Mouse (Mus musculus) intestine, embryonic 14.5 days (tissue): Measurements from ENCODE around the gene Gm17651. TPM values are rescaled to one million over a fixed set of nuclear protein-coding genes. Genes with fewer than 3 reads are reported as not detected.

Experiments
- ATAC-seq: fragments of 200-750 bp; cut with Nextera tagmentation; replicated peaks from 2 replicates; pipeline ENCODE4 v1.8.0; 2017; ENCODE audit warnings: low read depth, moderate number of reproducible peaks, moderate TSS enrichment, moderate library complexity; ENCODE audit not compliant: low FRiP score, low TSS enrichment
- DNase-seq: peaks from one replicate; pipeline ENCODE4 v3.0.0-alpha.2; 2018; ENCODE audit warnings: low spot score
- H3K27ac ChIP-seq: fragments of 300-500 bp; sonication (generic); 2 replicates; pipeline ENCODE4 v1.5.1; 2014; ENCODE audit warnings: low read depth, mild to moderate bottlenecking, control low read depth
- H3K27me3 ChIP-seq: fragments of 300-500 bp; sonication (generic); replicated peaks from 2 replicates; pipeline ENCODE4 v1.6.1; 2014; ENCODE audit warnings: low read length, control low read depth; ENCODE audit not compliant: control insufficient read depth, insufficient read depth
- H3K36me3 ChIP-seq: fragments of 300-500 bp; sonication (generic); 2 replicates; pipeline ENCODE4 v1.6.1; 2014; ENCODE audit warnings: low read length, control low read depth; ENCODE audit not compliant: control insufficient read depth, insufficient read depth
- H3K4me1 ChIP-seq: fragments of 300-500 bp; sonication (generic); replicated peaks from 2 replicates; pipeline ENCODE4 v1.6.1; 2014; ENCODE audit warnings: low read length, control low read depth, mixed read lengths; ENCODE audit not compliant: control insufficient read depth, insufficient read depth
- H3K4me2 ChIP-seq: fragments of 300-500 bp; sonication (generic); 2 replicates; pipeline ENCODE4 v1.6.1; 2014; ENCODE audit warnings: low read length
- H3K4me3 ChIP-seq: fragments of 300-500 bp; sonication (generic); 2 replicates; pipeline ENCODE4 v1.5.1; 2014; ENCODE audit warnings: low read depth, low read length, control low read depth, mixed read lengths
- H3K9ac ChIP-seq: fragments of 300-500 bp; sonication (generic); 2 replicates; pipeline ENCODE4 v1.6.1; 2014; ENCODE audit warnings: mild to moderate bottlenecking, low read length
- H3K9me3 ChIP-seq: fragments of 300-500 bp; sonication (generic); 2 replicates; pipeline ENCODE4 v1.6.1; 2016; ENCODE audit warnings: low read length, control low read depth; ENCODE audit not compliant: control insufficient read depth
- WGBS: fragments of 180-500 bp; shearing (Covaris S2); extraction: QIAGEN DNeasy Blood & Tissue Kit; methylation state at CpG from one replicate; pipeline ENCODE4 v1.1.7; 2014; 5-methylcytosine and 5-hydroxymethylcytosine counted together
- polyA plus RNA-seq: library from polyadenylated mRNA; unstranded; fragments of >200 nt; fragmentation: Nextera tagmentation; extraction: Ambion mirVana; gene quantifications from 2 replicates; pipeline ENCODE4 v1.2.1, GENCODE M21; 2014

The Gm17651 gene
- polyA plus RNA-seq, 1 experiment from 2014 or later, result not detected

- peaks cover 73% of the 10 kb centered on the region for H3K36me3 ChIP-seq
- no peak overlapping the region for H3K27ac ChIP-seq
- no peak overlapping the region for H3K9ac ChIP-seq
- WGBS, result 46% methylated on average over 8 of the region's 8 CpGs
- H3K4me1 ChIP-seq, result peaks cover 5% of the 10 kb centered on the region; the same call in 1 of the 2 replicates
- no peak for DNase-seq
- no peak for ATAC-seq
- H3K4me2 ChIP-seq, result no peak overlapping the region
- H3K4me3 ChIP-seq, result no peak overlapping the region
- H3K27me3 ChIP-seq, result no peaks in the 10 kb centered on the region
- no peaks in the 10 kb centered on the region for H3K9me3 ChIP-seq
These were observed 8.3 kb downstream of the Gm17651 start for GRCm38 (mm10) chr3:97666154-97666553.

- no peak overlapping the region for H3K4me2 ChIP-seq
- no peaks in the 10 kb centered on the region for H3K27me3 ChIP-seq
- peaks cover 6% of the 10 kb centered on the region; the same call in 1 of the 2 replicates for H3K4me1 ChIP-seq
- WGBS, result 57% methylated on average over 9 of the region's 9 CpGs
- H3K36me3 ChIP-seq, result peaks cover 67% of the 10 kb centered on the region
- no peak overlapping the region for H3K4me3 ChIP-seq
- no peak overlapping the region for H3K27ac ChIP-seq
- DNase-seq, result no peak
- H3K9ac ChIP-seq, result no peak overlapping the region
- ATAC-seq, result no peak
- H3K9me3 ChIP-seq, result no peaks in the 10 kb centered on the region
These were observed 9.0 kb downstream of the Gm17651 start for GRCm38 (mm10) chr3:97665525-97665924.

- H3K27ac ChIP-seq, result no peak overlapping the region
- WGBS, result 49% methylated on average over 8 of the region's 8 CpGs
- H3K4me2 ChIP-seq, result no peak overlapping the region
- H3K9me3 ChIP-seq, result no peaks in the 10 kb centered on the region
- no peak overlapping the region for H3K4me3 ChIP-seq
- no peak overlapping the region for H3K9ac ChIP-seq
- no peaks in the 10 kb centered on the region for H3K27me3 ChIP-seq
- no peak for ATAC-seq
- no peak for DNase-seq
- peaks cover 15% of the 10 kb centered on the region; the same call in 1 of the 2 replicates for H3K4me1 ChIP-seq
- peaks cover 25% of the 10 kb centered on the region for H3K36me3 ChIP-seq
These were observed 13.3 kb downstream of the Gm17651 start for GRCm38 (mm10) chr3:97661206-97661605.

GRCm38 (mm10) chr3:97659746-97660145 is 14.7 kb downstream of the Gm17651 start:
- Histone ChIP-seq H3K4me2 (peak overlapping the region; percentile 59; the same call in 1 of the 2 replicates), H3K4me3 (no peak overlapping the region; the same call in 1 of the 2 replicates), H3K9ac (no peak overlapping the region), H3K9me3 (0 out of 2 replicates have a peak, but pooled peaks cover 1% of the 10 kb centered on the region), H3K36me3 (peaks cover 21% of the 10 kb centered on the region), H3K4me1 (peaks cover 15% of the 10 kb centered on the region; the same call in 1 of the 2 replicates), H3K27ac (no peak overlapping the region), H3K27me3 (no peaks in the 10 kb centered on the region)
- ATAC-seq (no peak), DNase-seq (no peak)
- WGBS, result 87% methylated on average over 7 of the region's 7 CpGs

GRCm38 (mm10) chr3:97658426-97659193 is 15.9 kb downstream of the Gm17651 start:
- Histone ChIP-seq H3K27me3 (no peaks in the 10 kb centered on the region), H3K9me3 (0 out of 2 replicates have a peak, but pooled peaks cover 3% of the 10 kb centered on the region), H3K36me3 (peaks cover 11% of the 10 kb centered on the region), H3K4me1 (peaks cover 15% of the 10 kb centered on the region; the same call in 1 of the 2 replicates), H3K9ac (peak overlapping the region; percentile 58), H3K27ac (no peak overlapping the region; the same call in 1 of the 2 replicates), H3K4me2 (peak overlapping the region; percentile 59), H3K4me3 (peak overlapping the region; percentile 84)
- ATAC-seq (peak; percentile 84), DNase-seq (no peak)
- WGBS, result under 1% methylated on average over 46 of the region's 50 CpGs

- 2% methylated on average over 50 of the region's 51 CpGs for WGBS
- peaks cover 7% of the 10 kb centered on the region for H3K36me3 ChIP-seq
- H3K4me3 ChIP-seq, result peak within 1 kb of the TSS; percentile 84
- DNase-seq, result peak; percentile 100
- ATAC-seq, result peak; percentile 96
- peaks cover 15% of the 10 kb centered on the region; the same call in 1 of the 2 replicates for H3K4me1 ChIP-seq
- H3K4me2 ChIP-seq, result peak within 1 kb of the TSS; percentile 59
- no peaks in the 10 kb centered on the region for H3K27me3 ChIP-seq
- H3K9me3 ChIP-seq, result 0 out of 2 replicates have a peak, but pooled peaks cover 3% of the 10 kb centered on the region
- H3K9ac ChIP-seq, result peak within 1 kb of the TSS; percentile 58
- H3K27ac ChIP-seq, result no peak within 1 kb of the TSS; the same call in 1 of the 2 replicates
These were observed 16.7 kb downstream of the Gm17651 start, which contains the start of gene Prkab2 for GRCm38 (mm10) chr3:97657655-97658411. Gene Prkab2, plus strand, starts transcription at chr3:97658193.

GRCm38 (mm10) chr3:97654901-97655300 is 19.6 kb downstream of the Gm17651 start:
- no peak overlapping the region for H3K27ac ChIP-seq
- no peak for ATAC-seq
- 84% methylated on average over 8 of the region's 8 CpGs for WGBS
- no peak overlapping the region for H3K4me2 ChIP-seq
- H3K4me1 ChIP-seq, result peaks cover 11% of the 10 kb centered on the region; the same call in 1 of the 2 replicates
- no peak overlapping the region for H3K9ac ChIP-seq
- H3K4me3 ChIP-seq, result no peak overlapping the region
- no peaks in the 10 kb centered on the region for H3K36me3 ChIP-seq
- 0 out of 2 replicates have a peak, but pooled peaks cover 3% of the 10 kb centered on the region for H3K9me3 ChIP-seq
- no peak for DNase-seq
- no peaks in the 10 kb centered on the region for H3K27me3 ChIP-seq

- WGBS, result 89% methylated on average over 5 of the region's 5 CpGs
- H3K4me3 ChIP-seq, result no peak overlapping the region
These were observed 20.7 kb downstream of the Gm17651 start for GRCm38 (mm10) chr3:97653781-97654180.

More at GRCm38 (mm10) chr3:97653781-97654180, 20.7 kb downstream of the Gm17651 start:
- Histone ChIP-seq H3K36me3 (no peaks in the 10 kb centered on the region), H3K9ac (no peak overlapping the region), H3K4me2 (no peak overlapping the region), H3K9me3 (0 out of 2 replicates have a peak, but pooled peaks cover 3% of the 10 kb centered on the region), H3K27ac (no peak overlapping the region), H3K4me1 (peaks cover 3% of the 10 kb centered on the region; the same call in 1 of the 2 replicates), H3K27me3 (no peaks in the 10 kb centered on the region)
- DNase-seq, result no peak
- no peak for ATAC-seq
